Mouse (Mus musculus): ENCODE results near the gene Ano1.

DNA sequence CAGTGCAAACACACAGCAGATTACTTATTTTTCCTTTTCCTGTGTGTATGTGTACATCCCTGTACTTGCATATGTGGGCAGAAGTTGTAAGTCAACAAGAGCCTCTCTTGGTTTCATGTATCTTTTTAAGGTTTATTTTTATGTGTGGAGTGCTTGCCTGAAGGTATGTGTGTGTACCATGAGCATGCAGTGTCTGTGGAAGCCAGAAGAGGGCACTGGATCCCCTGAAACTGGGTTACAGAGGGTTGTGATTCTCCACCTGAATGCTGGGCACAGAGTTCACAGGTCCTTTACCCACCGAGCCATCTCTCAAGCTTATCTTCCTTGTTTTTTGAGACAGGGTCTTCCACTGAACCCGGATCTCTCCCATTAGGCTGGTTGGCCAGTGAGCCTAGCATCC, 81.9 kb downstream of the Ano1 start:
- no peak for TF ChIP-seq GATA1 (IDR thresholded peaks at IDR 0.05; ENCODE audit: borderline replicate concordance, low read length)
- TF ChIP-seq FLI1 (IDR thresholded peaks at IDR 0.05; ENCODE audit: low read length) = no peak
